Mouse (Mus musculus) hindbrain, embryonic 13.5 days (tissue): ENCODE data around the gene Olfr1491. TPM values are rescaled to one million over a fixed set of nuclear protein-coding genes. Genes with fewer than 3 reads are reported as not detected.

ENCODE experiments used
- ATAC-seq: fragments of 200-750 bp; cut with Nextera tagmentation; 2 replicates; pipeline ENCODE4 v1.8.0; 2017; ENCODE audit warnings: moderate TSS enrichment; ENCODE audit not compliant: low FRiP score
- H3K27ac ChIP-seq: fragments of 300-500 bp; sonication (generic); 2 replicates; pipeline ENCODE4 v1.5.1; 2015; ENCODE audit warnings: inconsistent platforms, mild to moderate bottlenecking, moderate library complexity
- H3K27me3 ChIP-seq: fragments of 300-500 bp; sonication (generic); 2 replicates; pipeline ENCODE4 v1.6.1; 2015; ENCODE audit warnings: mild to moderate bottlenecking, inconsistent platforms
- H3K36me3 ChIP-seq: fragments of 300-500 bp; sonication (generic); 2 replicates; pipeline ENCODE4 v1.6.1; 2015; ENCODE audit warnings: mild to moderate bottlenecking, inconsistent platforms
- H3K4me1 ChIP-seq: fragments of 300-500 bp; sonication (generic); replicated peaks from 2 replicates; pipeline ENCODE4 v1.6.1; 2015; ENCODE audit warnings: inconsistent platforms
- H3K4me2 ChIP-seq: fragments of 300-500 bp; sonication (generic); 2 replicates; pipeline ENCODE4 v1.6.1; 2015; ENCODE audit warnings: inconsistent platforms, mild to moderate bottlenecking, moderate library complexity
- H3K4me3 ChIP-seq: fragments of 300-500 bp; sonication (generic); 2 replicates; pipeline ENCODE4 v1.5.1; 2015; ENCODE audit warnings: mild to moderate bottlenecking, inconsistent platforms
- H3K9ac ChIP-seq: fragments of 300-500 bp; sonication (generic); 2 replicates; pipeline ENCODE4 v1.6.1; 2015; ENCODE audit warnings: mild to moderate bottlenecking, inconsistent platforms
- H3K9me3 ChIP-seq: fragments of 300-500 bp; sonication (generic); 2 replicates; pipeline ENCODE4 v1.6.1; 2016; ENCODE audit warnings: inconsistent platforms
- WGBS: fragments of 180-500 bp; shearing (Covaris S2); methylation state at CpG from one replicate; pipeline ENCODE4 v1.1.7; 2015; 5-methylcytosine and 5-hydroxymethylcytosine counted together
- polyA plus RNA-seq: library from polyadenylated mRNA; unstranded; fragments of >200 nt; fragmentation: Nextera tagmentation; extraction: Ambion mirVana; gene quantifications from 2 replicates; pipeline ENCODE4 v1.2.1, GENCODE M21; 2015

The Olfr1491 gene
- not detected in 2 replicates for polyA plus RNA-seq

- H3K4me2 ChIP-seq: no peak within 1 kb of the TSS
- no peaks in the 10 kb centered on the region for H3K27me3 ChIP-seq
- no peaks in the 10 kb centered on the region for H3K4me1 ChIP-seq
- no peak within 1 kb of the TSS for H3K27ac ChIP-seq
- ATAC-seq: no peak
- H3K9ac ChIP-seq: no peak within 1 kb of the TSS
- no peaks in the 10 kb centered on the region for H3K36me3 ChIP-seq
- no peaks in the 10 kb centered on the region for H3K9me3 ChIP-seq
- 80% methylated on average over 3 of the region's 3 CpGs for WGBS
- H3K4me3 ChIP-seq: no peak within 1 kb of the TSS
These were observed at the start of gene Olfr1491 for GRCm38 (mm10) chr19:13696968-13697367. Olfr1491 (plus strand) TSS chr19:13697268.

- no peaks in the 10 kb centered on the region for H3K27me3 ChIP-seq
- H3K4me3 ChIP-seq: no peak within 1 kb of the TSS
- H3K27ac ChIP-seq: no peak within 1 kb of the TSS
- no peaks in the 10 kb centered on the region for H3K4me1 ChIP-seq
- ATAC-seq: no peak
- H3K4me2 ChIP-seq: no peak within 1 kb of the TSS
- H3K9ac ChIP-seq: no peak within 1 kb of the TSS
- peaks cover 11% of the 10 kb centered on the region; the same call in 1 of the 2 replicates for H3K9me3 ChIP-seq
- H3K36me3 ChIP-seq: no peaks in the 10 kb centered on the region
- 67% methylated on average over 1 of the region's 1 CpGs for WGBS
These were observed 46.3 kb upstream of the Olfr1491 start, which contains the start of gene Olfr1490 for GRCm38 (mm10) chr19:13650791-13651190. Olfr1490 (plus strand) TSS chr19:13651091.

- no peak within 1 kb of the TSS for H3K27ac ChIP-seq
- H3K9ac ChIP-seq: no peak within 1 kb of the TSS
- H3K27me3 ChIP-seq: no peaks in the 10 kb centered on the region
- no peak for ATAC-seq
- no peaks in the 10 kb centered on the region for H3K9me3 ChIP-seq
- H3K4me1 ChIP-seq: no peaks in the 10 kb centered on the region
- H3K4me3 ChIP-seq: no peak within 1 kb of the TSS
- no peak within 1 kb of the TSS for H3K4me2 ChIP-seq
- no peaks in the 10 kb centered on the region for H3K36me3 ChIP-seq
- 67% methylated on average over 2 of the region's 2 CpGs for WGBS
These were observed 25.9 kb downstream of the Olfr1491 start, which contains the start of gene Olfr1493-ps1 for GRCm38 (mm10) chr19:13722978-13723377. Olfr1493-ps1 (plus strand) TSS chr19:13723278.

GRCm38 (mm10) chr19:13739428-13739827, 42.4 kb downstream of the Olfr1491 start, which contains the start of gene Olfr1494:
Olfr1494 (plus strand) TSS chr19:13739728.
- Histone ChIP-seq H3K4me3 (no peak within 1 kb of the TSS), H3K4me2 (no peak within 1 kb of the TSS), H3K9ac (no peak within 1 kb of the TSS), H3K9me3 (peaks cover 5% of the 10 kb centered on the region), H3K27me3 (no peaks in the 10 kb centered on the region), H3K36me3 (no peaks in the 10 kb centered on the region), H3K4me1 (no peaks in the 10 kb centered on the region), H3K27ac (no peak within 1 kb of the TSS)
- WGBS: 93% methylated on average over 4 of the region's 4 CpGs
- ATAC-seq: no peak

- Histone ChIP-seq H3K9ac (no peak overlapping the region), H3K9me3 (no peaks in the 10 kb centered on the region), H3K36me3 (no peaks in the 10 kb centered on the region), H3K4me1 (no peaks in the 10 kb centered on the region), H3K27me3 (no peaks in the 10 kb centered on the region), H3K4me3 (no peak overlapping the region), H3K27ac (no peak overlapping the region), H3K4me2 (no peak overlapping the region)
- WGBS: 82% methylated on average over 1 of the region's 1 CpGs
- no peak for ATAC-seq
These were observed 52.3 kb downstream of the Olfr1491 start for GRCm38 (mm10) chr19:13749366-13749765.

Other genes with a start within 250 kb of the Olfr1491 start
- gene Olfr1472, start 241.2 kb upstream of the Olfr1491 start, polyA plus RNA-seq: not detected in 2 replicates
- gene Olfr1474, start 227.7 kb upstream of the Olfr1491 start, polyA plus RNA-seq: not detected in 2 replicates
- not detected in 2 replicates for gene Olfr1475, start 217.1 kb upstream of the Olfr1491 start, polyA plus RNA-seq
- gene Olfr1477, start 196.7 kb upstream of the Olfr1491 start, polyA plus RNA-seq: not detected in 2 replicates
- not detected in 2 replicates for gene Olfr1480, start 169.4 kb upstream of the Olfr1491 start, polyA plus RNA-seq
- gene Olfr1484, start 113.8 kb upstream of the Olfr1491 start, polyA plus RNA-seq: not detected in 2 replicates
- not detected in 2 replicates for gene Olfr1487, start 79.9 kb upstream of the Olfr1491 start, polyA plus RNA-seq
- not detected in 2 replicates for gene Olfr1489, start 65.6 kb upstream of the Olfr1491 start, polyA plus RNA-seq
- not detected in 2 replicates for gene Olfr1490, start 46.2 kb upstream of the Olfr1491 start, polyA plus RNA-seq
- not detected in 2 replicates for gene Olfr1493-ps1, start 26.0 kb downstream of the Olfr1491 start, polyA plus RNA-seq
- not detected in 2 replicates for gene Olfr1494, start 42.5 kb downstream of the Olfr1491 start, polyA plus RNA-seq
- gene Olfr1495, start 67.3 kb downstream of the Olfr1491 start, polyA plus RNA-seq: not detected in 2 replicates
- not detected in 2 replicates for gene Olfr1496, start 80.6 kb downstream of the Olfr1491 start, polyA plus RNA-seq
- not detected in 2 replicates for gene Olfr1497, start 100.9 kb downstream of the Olfr1491 start, polyA plus RNA-seq
- not detected in 2 replicates for gene Olfr1499, start 122.2 kb downstream of the Olfr1491 start, polyA plus RNA-seq
- gene Olfr1500, start 133.2 kb downstream of the Olfr1491 start, polyA plus RNA-seq: not detected in 2 replicates
- not detected in 2 replicates for gene Olfr1501, start 153.4 kb downstream of the Olfr1491 start, polyA plus RNA-seq
- not detected in 2 replicates for gene Olfr1502, start 164.5 kb downstream of the Olfr1491 start, polyA plus RNA-seq
- gene Olfr1504, start 200.7 kb downstream of the Olfr1491 start, polyA plus RNA-seq: not detected in 2 replicates
- not detected in 2 replicates for gene Olfr1505, start 216.3 kb downstream of the Olfr1491 start, polyA plus RNA-seq